Mouse (Mus musculus): ENCODE data around the gene Olfr95.

DNA sequence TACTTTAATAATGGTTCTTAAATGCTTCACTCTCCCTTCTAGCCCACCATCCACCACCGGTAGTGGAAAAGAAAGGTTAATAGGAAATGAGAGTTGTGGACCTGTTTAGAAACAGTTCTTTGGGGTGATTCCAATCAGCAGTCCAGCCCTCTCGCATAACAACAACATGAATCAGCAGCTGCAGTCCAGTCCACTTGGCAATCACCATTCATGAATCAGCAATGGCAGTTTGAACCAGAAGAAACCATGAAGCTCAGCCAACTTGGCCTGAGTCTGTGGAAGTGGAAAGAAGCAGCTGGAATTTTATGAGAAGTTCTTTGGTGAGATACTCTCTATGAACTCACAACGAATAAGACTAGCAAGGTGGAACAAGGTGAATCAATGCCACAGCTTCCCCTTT, 5.6 kb upstream of the Olfr95 start:
- TF ChIP-seq CTCF (conservative IDR thresholded peaks at IDR 0.05; ENCODE audit: low read length), result no peak
- no peak for TF ChIP-seq NANOG (IDR thresholded peaks at IDR 0.05; ENCODE audit: borderline replicate concordance, low read length)
- TF ChIP-seq POU5F1 (IDR thresholded peaks at IDR 0.05; ENCODE audit: borderline replicate concordance, low read length), result no peak
